Mouse (Mus musculus): Measurements from ENCODE around the gene Dhodh. TPM values are rescaled to one million over a fixed set of nuclear protein-coding genes. Genes with fewer than 3 reads are reported as not detected.

The Dhodh gene
- polyA plus RNA-seq (2015; fragmentation: Nextera tagmentation; extraction: Ambion mirVana): 24.7 and 30.4 TPM in 2 replicates

DNA sequence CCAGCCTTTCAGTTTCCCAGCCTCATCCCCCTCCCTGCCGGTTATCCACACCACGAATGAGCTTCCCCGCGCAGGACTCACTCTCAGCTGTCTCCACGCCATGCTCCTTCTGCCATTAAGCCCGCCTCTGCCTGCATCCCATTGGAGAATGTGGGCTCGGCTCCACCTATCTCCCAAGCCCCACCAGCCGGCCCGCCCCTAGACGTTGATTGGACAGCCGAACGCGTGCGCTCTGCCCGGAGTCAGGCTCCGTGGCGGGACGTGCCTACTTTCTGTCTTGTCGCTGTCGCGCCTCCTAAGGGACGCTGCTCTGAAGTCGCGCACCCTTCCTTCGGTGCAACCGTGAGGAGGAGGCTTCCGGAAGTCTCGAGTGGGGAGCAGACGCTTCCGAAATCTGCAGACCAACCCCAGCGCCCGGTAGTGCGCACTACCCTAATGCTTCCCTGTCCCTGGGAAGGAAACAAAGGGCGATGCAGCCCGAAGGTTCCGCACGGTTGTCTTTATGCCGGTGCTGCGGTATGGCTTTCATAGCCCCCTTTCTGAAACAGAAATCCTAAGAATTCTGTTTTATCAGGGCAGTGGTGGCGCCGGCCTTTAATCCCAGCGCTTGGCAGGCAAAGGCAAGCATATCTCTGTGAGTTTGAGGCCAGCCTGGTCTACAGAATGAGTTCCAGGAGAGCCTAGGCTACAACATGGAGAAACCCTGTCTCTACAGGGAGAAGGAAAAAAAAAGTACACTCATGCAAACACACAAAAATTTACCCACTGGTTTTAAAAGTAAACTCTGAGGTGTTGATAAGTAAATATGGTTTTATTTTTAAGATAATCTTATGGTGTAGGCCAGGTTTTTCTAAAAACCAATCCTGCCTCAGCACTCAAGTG lies at the start of gene Dhodh:
Gene Dhodh (minus strand): TSS at position 403 of the 882 bp plus-strand sequence.

DNA sequence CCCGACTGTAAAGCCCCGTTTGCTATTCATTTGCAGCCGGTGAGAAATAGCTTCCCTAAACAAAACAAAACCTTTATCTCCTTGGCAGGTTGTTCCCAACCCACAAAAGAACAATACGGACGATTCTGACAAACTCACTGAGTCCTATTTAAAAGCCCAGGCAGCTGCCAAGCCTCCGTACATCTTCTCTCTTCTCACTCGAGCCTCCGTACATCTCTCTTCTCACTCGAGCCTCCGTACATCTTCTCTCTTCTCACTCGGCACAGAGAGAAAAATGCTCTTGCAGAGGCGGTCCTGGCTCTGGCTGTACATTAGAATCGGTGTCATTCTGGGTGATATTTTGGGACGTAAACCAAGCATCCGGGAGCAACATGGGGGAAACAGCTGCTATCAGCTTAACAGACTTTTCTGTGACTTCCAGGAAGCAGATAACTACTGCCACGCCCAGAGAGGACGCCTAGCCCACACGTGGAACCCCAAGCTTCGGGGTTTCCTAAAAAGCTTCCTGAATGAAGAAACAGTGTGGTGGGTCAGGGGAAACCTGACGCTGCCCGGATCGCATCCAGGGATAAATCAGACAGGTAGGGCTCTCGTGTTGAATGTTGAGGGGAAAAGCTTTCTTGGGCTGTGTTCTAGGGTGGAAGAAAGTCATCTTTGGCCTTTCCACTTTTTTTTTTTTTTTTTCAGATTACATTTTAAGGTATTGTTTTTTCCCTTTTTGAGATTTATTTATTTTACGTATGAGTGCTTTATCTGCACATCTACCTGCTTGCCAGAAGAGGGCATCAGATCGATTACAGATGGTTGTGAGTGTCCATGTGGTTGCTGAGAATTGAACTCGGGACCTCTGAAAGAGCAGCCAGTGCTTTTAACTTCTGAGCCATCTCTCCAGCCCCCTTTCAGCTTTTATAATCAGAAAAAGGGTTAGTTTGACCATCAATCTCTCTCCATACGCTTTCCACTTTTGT lies 6.1 kb upstream of the Dhodh start, which contains the start of gene Pkd1l3:
Gene Pkd1l3 (plus strand): TSS at position 275 of the 968 bp plus-strand sequence.

DNA sequence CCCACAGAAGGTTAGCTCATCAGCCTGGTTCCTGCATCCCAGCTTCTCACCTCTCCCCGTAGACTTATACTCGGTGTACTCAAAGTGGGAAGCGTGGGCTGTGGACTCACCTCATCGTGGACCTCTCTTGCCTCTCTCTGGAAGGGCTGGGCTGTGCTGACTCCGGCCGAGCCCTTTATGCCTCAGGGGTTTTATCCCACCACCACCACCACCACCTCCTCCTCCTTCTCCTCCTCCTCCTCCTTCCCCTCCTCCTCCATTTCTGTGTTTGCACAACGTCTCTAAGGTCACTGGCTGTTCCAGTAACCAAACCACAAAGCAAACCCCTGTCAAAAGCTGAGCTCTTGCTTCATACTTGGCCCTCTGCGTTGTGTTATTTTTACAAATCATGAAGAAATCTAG lies 29.6 kb downstream of the Dhodh start, which contains the start of gene Hp:
Gene Hp (minus strand): TSS at position 273 of the 402 bp plus-strand sequence.

DNA sequence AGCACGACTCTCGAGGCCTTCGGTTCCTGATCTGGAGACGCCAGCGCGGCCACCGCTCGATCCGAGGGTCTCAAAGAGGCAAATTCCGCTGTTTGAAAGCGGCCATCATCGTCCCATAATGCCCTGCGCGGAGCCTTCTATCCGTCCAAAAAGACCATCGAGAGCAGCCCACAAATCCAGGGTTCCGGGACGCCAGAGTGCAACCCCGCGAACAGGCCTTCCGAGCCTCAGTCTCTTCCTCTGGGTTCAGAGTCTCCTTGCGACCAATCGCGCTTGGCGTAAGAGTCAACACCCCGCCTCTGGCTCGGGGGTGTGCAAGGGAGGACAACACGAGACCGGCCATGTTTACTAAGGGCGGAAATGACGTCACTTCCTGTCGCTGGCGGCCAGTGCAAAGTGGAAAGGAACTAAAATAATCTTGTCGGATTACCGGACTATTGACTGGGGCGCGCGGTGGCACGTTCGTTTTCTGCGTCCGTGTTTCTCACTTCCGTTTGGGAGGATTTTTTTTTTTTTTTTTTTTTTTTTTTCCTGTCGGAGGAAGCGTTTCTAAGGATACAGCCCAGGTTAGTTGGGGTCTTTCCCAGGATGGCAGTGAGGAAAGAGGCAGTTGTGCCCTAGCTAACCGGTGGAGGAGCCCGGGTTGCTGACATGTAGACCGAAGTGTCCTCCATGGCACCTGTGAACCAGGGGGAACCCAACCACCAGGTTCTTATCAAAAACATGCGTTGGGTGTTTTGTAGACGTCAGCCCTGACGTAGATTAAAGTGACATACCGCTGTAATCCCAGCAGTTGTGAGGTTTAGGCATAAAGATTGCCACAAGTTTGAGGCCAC lies 42.8 kb downstream of the Dhodh start, which contains the start of the genes Dhx38 and Txnl4b:
Gene Dhx38 (minus strand): TSS at position 364 of the 836 bp plus-strand sequence.
Gene Txnl4b (plus strand): TSS at position 395 of the 836 bp plus-strand sequence.

Other genes starting within 250 kb of the Dhodh start
- gene Pmfbp1, start 114.6 kb downstream of the Dhodh start, polyA plus RNA-seq (2015; fragmentation: Nextera tagmentation; extraction: Ambion mirVana): 0.06 TPM in 1 of 2 replicates, not detected in the other
- 7.2 and 9.9 TPM in 2 replicates for gene Dhx38, start 42.8 kb downstream of the Dhodh start, polyA plus RNA-seq (2015; fragmentation: Nextera tagmentation; extraction: Ambion mirVana)
- 28.6 and 31.2 TPM in 2 replicates for gene Txnl4b, start 42.8 kb downstream of the Dhodh start, polyA plus RNA-seq (2015; fragmentation: Nextera tagmentation; extraction: Ambion mirVana)
- gene Hp, start 29.5 kb downstream of the Dhodh start, polyA plus RNA-seq (2015; fragmentation: Nextera tagmentation; extraction: Ambion mirVana): 90.6 and 126 TPM in 2 replicates
- gene Pkd1l3, start 5.8 kb upstream of the Dhodh start, polyA plus RNA-seq (2015; fragmentation: Nextera tagmentation; extraction: Ambion mirVana): 0.07 and 0.13 TPM in 2 replicates
- gene Ist1, start 84.6 kb upstream of the Dhodh start, polyA plus RNA-seq (2015; fragmentation: Nextera tagmentation; extraction: Ambion mirVana): 73.8 and 96.9 TPM in 2 replicates
- 13.9 and 16.6 TPM in 2 replicates for gene Zfp821, start 96.9 kb upstream of the Dhodh start, polyA plus RNA-seq (2015; fragmentation: Nextera tagmentation; extraction: Ambion mirVana)
- gene Atxn1l, start 129.1 kb upstream of the Dhodh start, polyA plus RNA-seq (2015; fragmentation: Nextera tagmentation; extraction: Ambion mirVana): 2.3 and 3.5 TPM in 2 replicates
- gene Ap1g1, start 169.9 kb upstream of the Dhodh start, polyA plus RNA-seq (2015; fragmentation: Nextera tagmentation; extraction: Ambion mirVana): 18.9 and 25.3 TPM in 2 replicates

All from adrenal gland, postnatal 0 days (tissue).